Mouse (Mus musculus): ENCODE data around the gene Gm266.
A peak's percentile ranks its signal among the peaks of the same experiment; 100 is the strongest.

Gm266 gene

GRCm38 (mm10) chr12:111455311-111455846 is 30.2 kb downstream of the Gm266 start:
- no peak for DNase-seq (ENCODE audit: low read depth in 1 of 2, low spot score in 2 of 2)

GRCm38 (mm10) chr12:111454543-111455280 is 30.9 kb downstream of the Gm266 start:
- no peak for DNase-seq (ENCODE audit: low read depth in 1 of 2, low spot score in 2 of 2)

- no peak for DNase-seq (ENCODE audit: low read depth in 1 of 2, low spot score in 2 of 2)
Observed at GRCm38 (mm10) chr12:111454021-111454420, 31.6 kb downstream of the Gm266 start.

- no peak for DNase-seq (ENCODE audit: low read depth in 1 of 2, low spot score in 2 of 2)
Observed at GRCm38 (mm10) chr12:111451561-111451960, 34.1 kb downstream of the Gm266 start.

GRCm38 (mm10) chr12:111450359-111450758 is 35.3 kb downstream of the Gm266 start:
- DNase-seq (ENCODE audit: low read depth in 1 of 2, low spot score in 2 of 2): no peak

GRCm38 (mm10) chr12:111448931-111449705 is 36.5 kb downstream of the Gm266 start:
- DNase-seq (ENCODE audit: low read depth in 1 of 2, low spot score in 2 of 2): no peak

GRCm38 (mm10) chr12:111447898-111448760 is 37.5 kb downstream of the Gm266 start:
- DNase-seq (ENCODE audit: low read depth in 1 of 2, low spot score in 2 of 2): no peak

GRCm38 (mm10) chr12:111447350-111447749 is 38.3 kb downstream of the Gm266 start:
- no peak for DNase-seq (ENCODE audit: low read depth in 1 of 2, low spot score in 2 of 2)

- DNase-seq (ENCODE audit: low read depth in 1 of 2, low spot score in 2 of 2): no peak
Observed at GRCm38 (mm10) chr12:111446745-111447144, 38.9 kb downstream of the Gm266 start.

GRCm38 (mm10) chr12:111445890-111446613 is 39.6 kb downstream of the Gm266 start:
- no peak for DNase-seq (ENCODE audit: low read depth in 1 of 2, low spot score in 2 of 2)

- DNase-seq (ENCODE audit: low read depth in 1 of 2, low spot score in 2 of 2): no peak
Observed at GRCm38 (mm10) chr12:111445161-111445889, 40.3 kb downstream of the Gm266 start.

GRCm38 (mm10) chr12:111443921-111444831 is 41.4 kb downstream of the Gm266 start:
- no peak for DNase-seq (ENCODE audit: low read depth in 1 of 2, low spot score in 2 of 2)

GRCm38 (mm10) chr12:111443011-111443870 is 42.4 kb downstream of the Gm266 start:
- DNase-seq (ENCODE audit: low read depth in 1 of 2, low spot score in 2 of 2): no peak

- DNase-seq (ENCODE audit: low read depth in 1 of 2, low spot score in 2 of 2): peak; percentile 69 to 80
Observed at GRCm38 (mm10) chr12:111442309-111443010, 43.2 kb downstream of the Gm266 start, which contains the start of gene Tnfaip2. Tnfaip2 (plus strand) TSS chr12:111442469.

GRCm38 (mm10) chr12:111441523-111441922 is 44.1 kb downstream of the Gm266 start:
- peak in 1 of 2 experiments; percentile 60 for DNase-seq (ENCODE audit: low read depth in 1 of 2, low spot score in 2 of 2)

GRCm38 (mm10) chr12:111440701-111441373 is 44.8 kb downstream of the Gm266 start:
- DNase-seq (ENCODE audit: low read depth in 1 of 2, low spot score in 2 of 2): no peak

GRCm38 (mm10) chr12:111438850-111439249 is 46.8 kb downstream of the Gm266 start:
- no peak for DNase-seq (ENCODE audit: low read depth in 1 of 2, low spot score in 2 of 2)
